Mouse (Mus musculus): ENCODE results near the gene Rcan3.

DNA sequence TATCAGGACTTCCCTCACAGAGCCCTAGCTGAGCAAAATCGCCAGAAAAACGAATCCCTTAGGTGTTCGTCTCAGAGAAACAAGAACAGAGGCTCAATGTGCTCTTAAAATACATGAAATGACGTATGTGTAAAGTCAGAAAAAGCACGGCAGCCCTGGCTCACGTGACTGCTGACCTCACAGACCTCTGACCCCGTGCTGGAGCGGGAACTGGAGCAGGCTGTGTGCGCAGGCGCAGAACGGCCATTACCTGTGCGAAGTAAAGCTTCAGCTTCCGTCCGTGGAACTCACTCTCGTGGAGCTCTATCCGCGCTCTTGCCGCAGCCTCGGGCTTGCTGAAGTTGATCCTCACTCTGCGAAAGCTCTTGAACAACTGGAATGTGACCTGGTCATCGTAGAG is 13.7 kb downstream of the Rcan3 start:
- no peak for TF ChIP-seq CTCF (IDR thresholded peaks at IDR 0.05; ENCODE audit: borderline replicate concordance, insufficient read depth, low read length)
- no peak for TF ChIP-seq POLR2A (IDR thresholded peaks at IDR 0.05; ENCODE audit: low read depth, low read length)

All from embryonic fibroblast, embryonic 13.5 days (primary cell).